In the genomic region with DNA sequence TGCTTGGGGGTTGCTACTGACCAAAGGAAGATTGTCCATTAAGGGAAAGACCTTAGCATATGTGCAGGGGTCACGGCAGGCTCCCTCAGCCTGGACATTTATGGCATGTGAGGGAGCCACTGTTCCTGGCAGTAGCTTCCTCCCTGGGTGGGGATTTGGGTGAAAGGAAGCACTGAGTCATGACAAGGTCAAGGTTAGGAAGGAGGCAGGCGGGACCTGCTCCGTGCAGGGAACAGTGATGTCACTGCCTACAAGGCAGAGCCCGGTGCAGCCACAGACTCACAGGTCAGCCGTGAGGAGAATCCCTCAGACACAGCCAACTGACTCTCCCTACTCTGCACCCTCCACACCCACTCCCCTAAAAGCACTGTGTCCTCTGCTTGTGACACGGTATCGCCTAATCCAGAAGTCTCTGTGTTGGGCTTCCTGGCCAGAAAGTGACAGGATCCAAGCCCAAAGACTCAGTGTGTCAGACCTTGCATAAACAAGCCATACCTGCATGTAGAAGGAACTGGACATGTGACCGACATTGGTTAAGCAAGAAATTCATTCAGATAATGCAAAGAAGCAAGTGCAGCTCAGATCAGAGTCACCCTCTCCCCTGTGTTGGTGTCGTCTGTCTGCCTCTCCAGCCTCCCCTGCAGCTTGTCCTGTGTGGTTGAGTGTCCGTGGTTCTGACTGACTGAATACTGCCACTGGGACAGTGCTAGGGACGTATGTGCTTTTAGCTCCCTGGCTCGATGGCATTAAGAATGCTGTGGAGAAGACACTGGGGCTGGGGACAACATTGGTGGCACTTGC, we compare ENCODE assay signal across 9 mouse cellular contexts. TPM values are rescaled to one million over a fixed set of nuclear protein-coding genes. Genes with fewer than 3 reads are reported as not detected.
DNase-seq lines count a peak whose midpoint lies in the region; ATAC-seq and TF ChIP-seq lines count a peak whose summit lies in the region.
"Had no signal": no experiment of that assay in that cellular context is flagged by ENCODE, and none has a peak within 500 bp of the region (broad histone marks: within the 10 kb centered on the region; RNA-seq: fewer than 3 reads in every experiment).

No protein-coding gene starts in this region.

- H3K9me3 ChIP-seq in intestine, embryonic 15.5 days: no peaks in the 10 kb centered on the region
- H3K9me3 ChIP-seq in intestine, postnatal 0 days (ENCODE audit: control insufficient read depth): no peaks in the 10 kb centered on the region

- no peak for TF ChIP-seq POLR2A in kidney, adult 2 months (IDR thresholded peaks at IDR 0.05; ENCODE audit: low read depth, low read length)

- H3K9ac ChIP-seq in intestine, embryonic 15.5 days: no peak overlapping the region
- no peak overlapping the region for H3K9ac ChIP-seq in intestine, postnatal 0 days (ENCODE audit: low read depth, low read length)

- ATAC-seq in intestine, embryonic 15.5 days: 0 out of 2 replicates have a peak, but pooled peaks have one; percentile 34
- no peak for ATAC-seq in intestine, postnatal 0 days
- ATAC-seq in common myeloid progenitor, adult 5-6 weeks (replicated peaks; ENCODE audit: low read depth, poor library complexity, severe bottlenecking): peak; percentile 42
- peak; percentile 56 for ATAC-seq in megakaryocyte, adult 5-6 weeks (ENCODE audit: poor library complexity, severe bottlenecking)

- no peak overlapping the region for H3K4me3 ChIP-seq in intestine, embryonic 15.5 days (replicated peaks)
- no peak overlapping the region for H3K4me3 ChIP-seq in intestine, postnatal 0 days (ENCODE audit: low read depth, low read length)
- no peak overlapping the region for H3K4me3 ChIP-seq in kidney, adult 2 months (ENCODE audit: insufficient read depth, low read depth, low read length)

- H3K4me2 ChIP-seq in intestine, embryonic 15.5 days (replicated peaks): no peak overlapping the region
- H3K4me2 ChIP-seq in intestine, postnatal 0 days (replicated peaks; ENCODE audit: low read depth): no peak overlapping the region

- H3K36me3 ChIP-seq in intestine, embryonic 15.5 days: no peaks in the 10 kb centered on the region
- no peaks in the 10 kb centered on the region for H3K36me3 ChIP-seq in intestine, postnatal 0 days (ENCODE audit: control insufficient read depth, insufficient read depth)
- no peaks in the 10 kb centered on the region for H3K36me3 ChIP-seq in kidney, adult 2 months (ENCODE audit: control insufficient read depth, insufficient read depth, low read length)

- peak; percentile 82 for DNase-seq in kidney, adult 2 months
- DNase-seq in spleen, adult 18-20 months: no peak
- no peak for DNase-seq in spleen, postnatal 14 days (ENCODE audit: low spot score in 2 of 2)
- no peak for DNase-seq in cerebellum, postnatal 14 days
- DNase-seq: right cerebral cortex, postnatal 4 days had no signal

- H3K27ac ChIP-seq in intestine, embryonic 15.5 days: no peak overlapping the region
- H3K27ac ChIP-seq in intestine, postnatal 0 days (ENCODE audit: low read depth, low read length): no peak overlapping the region; the same call in 1 of the 2 replicates
- peak overlapping the region; percentile 3; the same call in 1 of the 2 replicates for H3K27ac ChIP-seq in kidney, adult 2 months (ENCODE audit: insufficient read depth, low read depth, low read length)

- H3K4me1 ChIP-seq in intestine, embryonic 15.5 days (replicated peaks): peaks cover 16% of the 10 kb centered on the region; the same call in 1 of the 2 replicates
- H3K4me1 ChIP-seq in intestine, postnatal 0 days (replicated peaks; ENCODE audit: control insufficient read depth, insufficient read depth, low read length): no peaks in the 10 kb centered on the region
- H3K4me1 ChIP-seq in kidney, adult 2 months (ENCODE audit: control insufficient read depth, insufficient read depth, low read length): peaks cover 36% of the 10 kb centered on the region

- no peaks in the 10 kb centered on the region for H3K27me3 ChIP-seq in intestine, embryonic 15.5 days (replicated peaks)
- no peaks in the 10 kb centered on the region for H3K27me3 ChIP-seq in intestine, postnatal 0 days (replicated peaks; ENCODE audit: control insufficient read depth, insufficient read depth, low read length)
- no peaks in the 10 kb centered on the region for H3K27me3 ChIP-seq in kidney, adult 2 months (replicated peaks; ENCODE audit: control insufficient read depth, insufficient read depth, low read length)

- TF ChIP-seq CTCF in intestine, postnatal 0 days (IDR thresholded peaks at IDR 0.05; ENCODE audit: low read depth): no peak
- no peak for TF ChIP-seq CTCF in kidney, adult 2 months (conservative IDR thresholded peaks at IDR 0.05; ENCODE audit: insufficient read depth, insufficient read length, low read depth, low read length)

- WGBS in intestine, embryonic 15.5 days: 59% methylated on average over 12 of the region's 12 CpGs
- WGBS in intestine, postnatal 0 days: 54% methylated on average over 12 of the region's 12 CpGs
- WGBS in kidney, adult 2 months: 23% methylated on average over 12 of the region's 12 CpGs

RNA-seq across cellular contexts. Expression of gene Col4a1, which starts 27.9 kb away (rescaled TPM):
- polyA plus RNA-seq in intestine, embryonic 15.5 days (2015; fragmentation: Nextera tagmentation; extraction: Ambion mirVana): 161 and 170 TPM in 2 replicates
- polyA plus RNA-seq in intestine, postnatal 0 days (2015; fragmentation: Nextera tagmentation; extraction: Ambion mirVana): 84.5 and 85.5 TPM in 2 replicates
- 2.4 and 3.6 TPM in 2 replicates for total RNA-seq in common myeloid progenitor, adult 5-6 weeks (2017)
- polyA plus RNA-seq in kidney, adult 2 months (2012; rRNA removed): 216 and 304 TPM in 2 replicates
- 0.30 and 1.3 TPM in 2 replicates for total RNA-seq in megakaryocyte, adult 5-6 weeks (2015)
- total RNA-seq in megakaryocyte, adult 5-6 weeks (2017): 0.04 and 1.1 TPM in 2 replicates

RNA-seq across cellular contexts. Expression of gene Col4a2, which starts 27.9 kb away (rescaled TPM):
- 60.2 and 61.4 TPM in 2 replicates for polyA plus RNA-seq in intestine, embryonic 15.5 days (2015; fragmentation: Nextera tagmentation; extraction: Ambion mirVana)
- polyA plus RNA-seq in intestine, postnatal 0 days (2015; fragmentation: Nextera tagmentation; extraction: Ambion mirVana): 44.5 and 44.8 TPM in 2 replicates
- 0.34 and 2.3 TPM in 2 replicates for total RNA-seq in common myeloid progenitor, adult 5-6 weeks (2017)
- polyA plus RNA-seq in kidney, adult 2 months (2012; rRNA removed): 75.6 and 83.5 TPM in 2 replicates
- total RNA-seq in megakaryocyte, adult 5-6 weeks (2015): 0.02 and 0.07 TPM in 2 replicates
- total RNA-seq in megakaryocyte, adult 5-6 weeks (2017): 0.15 and 0.73 TPM in 2 replicates
